Mouse (Mus musculus): ENCODE data around the gene Gipr. TPM values are rescaled to one million over a fixed set of nuclear protein-coding genes. Genes with fewer than 3 reads are reported as not detected.
A peak's percentile ranks its signal among the peaks of the same experiment; 100 is the strongest.

Gipr gene
- polyA plus RNA-seq (2012; rRNA removed) (0.05 and 0.16 TPM in 2 replicates), polyA plus RNA-seq (2014; fragmentation: Nextera tagmentation; extraction: Ambion mirVana) (0.10 TPM in 1 of 2 replicates, not detected in the other)

DNA sequence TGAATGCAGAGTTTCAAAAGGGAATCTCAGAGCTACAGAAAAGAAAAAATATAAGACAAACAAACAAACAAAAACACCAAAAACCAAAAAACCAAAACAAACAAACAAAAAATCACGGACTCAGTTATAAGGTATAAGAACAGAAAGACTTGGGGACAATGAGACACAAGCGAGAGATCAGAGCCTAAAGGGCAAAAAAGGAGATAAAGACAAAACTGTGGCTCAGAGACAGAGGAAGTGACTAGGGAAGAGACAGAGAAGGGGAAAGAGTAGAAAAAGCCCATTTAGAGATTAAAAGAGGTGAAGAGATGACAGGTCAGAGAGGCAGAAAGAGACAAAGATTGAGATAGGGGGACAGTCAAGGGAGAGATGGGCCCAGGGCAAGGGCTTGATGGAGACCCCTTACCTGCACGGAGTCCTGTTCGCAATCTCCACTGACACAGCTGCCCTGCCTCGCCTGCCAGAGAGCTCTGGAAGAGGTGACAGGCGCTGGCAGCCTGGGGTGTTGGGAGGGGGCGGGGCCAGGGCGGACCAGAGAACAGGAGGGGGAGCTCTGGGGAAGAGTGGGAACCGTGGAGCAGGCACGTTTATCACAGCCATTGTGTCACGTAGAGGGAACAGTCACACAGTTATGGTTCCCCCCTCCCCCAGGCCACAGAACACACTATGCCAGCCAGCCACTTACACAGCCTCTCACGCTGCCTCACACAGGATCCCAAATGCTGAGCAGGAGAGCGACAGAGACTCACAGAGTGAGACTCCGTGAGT is at the start of gene Gipr:
Gene Gipr, minus strand, starts transcription at position 472 of the 768 bp plus-strand sequence.
- no peak for TF ChIP-seq CTCF (IDR thresholded peaks at IDR 0.05; ENCODE audit: low read depth)
- ATAC-seq (ENCODE audit: insufficient read depth) (no peak), DNase-seq (ENCODE audit: low read depth in 3 of 3, low spot score in 3 of 3) (no peak)
- Histone ChIP-seq H3K9me3 (ENCODE audit: control insufficient read depth, low read length) (no peaks in the 10 kb centered on the region; the same call in 1 of the 2 replicates), H3K36me3 (replicated peaks; ENCODE audit: control insufficient read depth, insufficient read depth, low read depth) (no peaks in the 10 kb centered on the region), H3K4me2 (ENCODE audit: low read depth) (peak within 1 kb of the TSS; percentile 33), H3K4me1 (replicated peaks; ENCODE audit: control insufficient read depth in 2 of 2, insufficient read depth in 2 of 2, low read length in 1 of 2) (peaks cover 13 to 20% of the 10 kb centered on the region in 2 experiments), H3K4me3 (ENCODE audit: insufficient read depth in 1 of 2, low read depth in 2 of 2, low read length in 2 of 2) (no peak within 1 kb of the TSS), H3K27ac (no peak within 1 kb of the TSS), H3K9ac (replicated peaks) (no peak within 1 kb of the TSS), H3K27me3 (ENCODE audit: control insufficient read depth, insufficient read depth, low read length) (peaks cover 9% of the 10 kb centered on the region)
- 10% methylated on average over 14 of the region's 14 CpGs for WGBS (ENCODE audit: insufficient replicate concordance)

DNA sequence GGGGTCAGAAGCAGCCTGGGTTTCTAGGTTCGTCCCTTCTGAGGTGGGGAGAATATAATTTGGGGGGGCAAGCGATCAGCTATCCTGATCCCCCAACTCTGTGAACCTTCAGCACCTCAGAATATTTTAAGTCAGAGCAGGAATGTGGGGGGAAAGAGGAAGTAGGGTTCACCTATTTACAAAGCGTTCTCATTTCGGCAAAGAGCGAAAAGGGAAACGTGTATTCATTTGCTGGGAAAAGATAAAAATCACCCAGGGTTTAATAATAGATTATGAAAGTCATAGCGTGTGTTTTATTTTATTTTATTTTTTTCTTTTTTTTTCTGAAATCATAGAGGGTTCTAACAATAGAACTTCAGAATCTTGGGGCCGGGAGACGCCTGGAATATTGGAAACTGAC is 49.0 kb upstream of the Gipr start:
- H3K27me3 ChIP-seq (ENCODE audit: control insufficient read depth, insufficient read depth, low read length): peaks cover 37% of the 10 kb centered on the region
- no peak overlapping the region for H3K9ac ChIP-seq (replicated peaks)
- 30% methylated on average over 9 of the region's 9 CpGs for WGBS (ENCODE audit: insufficient replicate concordance)

DNA sequence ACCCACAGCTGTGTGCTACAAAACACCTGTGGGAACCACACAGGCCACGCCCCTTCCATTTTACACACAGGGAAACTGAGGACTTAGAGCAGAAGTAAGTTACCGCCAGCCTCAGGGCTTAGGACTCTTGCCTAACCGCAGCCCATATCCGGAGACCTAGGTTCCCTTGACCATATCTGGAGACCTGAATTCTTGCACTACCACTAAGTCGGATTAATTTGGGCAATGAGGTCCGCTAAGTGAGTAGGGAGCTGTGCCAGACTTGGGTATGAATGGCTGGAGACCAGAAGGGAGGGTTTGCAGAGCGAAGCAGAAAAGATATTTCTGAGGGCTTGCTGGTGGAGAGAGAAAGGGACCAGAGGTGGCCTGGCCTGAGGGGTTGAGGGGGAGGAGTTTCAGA is 48.4 kb upstream of the Gipr start:
- Histone ChIP-seq H3K4me1 (replicated peaks; ENCODE audit: control insufficient read depth in 2 of 2, insufficient read depth in 2 of 2, low read length in 1 of 2) (no peaks in the 10 kb centered on the region; a peak in 2 of 4 replicates), H3K9me3 (ENCODE audit: control insufficient read depth, low read length) (no peaks in the 10 kb centered on the region; the same call in 1 of the 2 replicates), H3K4me3 (ENCODE audit: insufficient read depth in 1 of 2, low read depth in 2 of 2, low read length in 2 of 2) (no peak overlapping the region), H3K27me3 (ENCODE audit: control insufficient read depth, insufficient read depth, low read length) (peaks cover 37% of the 10 kb centered on the region), H3K9ac (replicated peaks) (no peak overlapping the region), H3K27ac (no peak overlapping the region), H3K4me2 (ENCODE audit: low read depth) (no peak overlapping the region), H3K36me3 (replicated peaks; ENCODE audit: control insufficient read depth, insufficient read depth, low read depth) (no peaks in the 10 kb centered on the region)
- ATAC-seq (ENCODE audit: insufficient read depth) (no peak), DNase-seq (ENCODE audit: low read depth in 3 of 3, low spot score in 3 of 3) (no peak)
- 47% methylated on average over 7 of the region's 7 CpGs for WGBS (ENCODE audit: insufficient replicate concordance)
- TF ChIP-seq CTCF (IDR thresholded peaks at IDR 0.05; ENCODE audit: low read depth) (no peak), EP300 (IDR thresholded peaks at IDR 0.05; ENCODE audit: low read depth) (no peak)

More for the DNA sequence above, 49.0 kb upstream of the Gipr start:
- Histone ChIP-seq H3K4me1 (replicated peaks; ENCODE audit: control insufficient read depth in 2 of 2, insufficient read depth in 2 of 2, low read length in 1 of 2) (no peaks in the 10 kb centered on the region; a peak in 2 of 4 replicates), H3K27ac (no peak overlapping the region), H3K4me3 (ENCODE audit: insufficient read depth in 1 of 2, low read depth in 2 of 2, low read length in 2 of 2) (no peak overlapping the region), H3K4me2 (ENCODE audit: low read depth) (no peak overlapping the region), H3K36me3 (replicated peaks; ENCODE audit: control insufficient read depth, insufficient read depth, low read depth) (no peaks in the 10 kb centered on the region), H3K9me3 (ENCODE audit: control insufficient read depth, low read length) (no peaks in the 10 kb centered on the region; the same call in 1 of the 2 replicates)
- TF ChIP-seq CTCF (IDR thresholded peaks at IDR 0.05; ENCODE audit: low read depth): no peak
- no peak for TF ChIP-seq EP300 (IDR thresholded peaks at IDR 0.05; ENCODE audit: low read depth)
- DNase-seq (ENCODE audit: low read depth in 3 of 3, low spot score in 3 of 3): no peak
- ATAC-seq (ENCODE audit: insufficient read depth): no peak

DNA sequence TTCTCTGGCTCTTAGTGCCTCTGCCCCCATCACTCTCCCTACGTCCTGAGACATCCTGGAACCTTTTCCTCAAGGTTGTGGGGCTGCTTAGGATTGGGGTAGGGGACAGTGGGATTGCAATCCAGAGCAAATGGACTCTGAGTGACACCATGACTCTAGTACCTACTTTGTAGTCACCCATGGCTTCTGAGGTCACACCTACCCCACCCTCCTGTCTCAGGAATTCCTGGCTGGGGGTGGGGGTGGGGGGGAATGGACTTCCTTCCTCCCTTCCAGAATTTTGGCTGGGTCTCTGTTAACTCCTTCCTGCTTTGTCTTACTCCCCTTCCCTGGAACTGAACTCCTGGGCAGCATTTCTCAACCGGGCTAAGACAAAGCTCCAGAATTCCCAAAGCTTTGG is 47.5 kb upstream of the Gipr start:
- Histone ChIP-seq H3K4me3 (ENCODE audit: insufficient read depth in 1 of 2, low read depth in 2 of 2, low read length in 2 of 2) (no peak overlapping the region), H3K36me3 (replicated peaks; ENCODE audit: control insufficient read depth, insufficient read depth, low read depth) (no peaks in the 10 kb centered on the region), H3K27me3 (ENCODE audit: control insufficient read depth, insufficient read depth, low read length) (peaks cover 37% of the 10 kb centered on the region), H3K9ac (replicated peaks) (no peak overlapping the region), H3K4me2 (ENCODE audit: low read depth) (no peak overlapping the region), H3K27ac (no peak overlapping the region), H3K4me1 (replicated peaks; ENCODE audit: control insufficient read depth in 2 of 2, insufficient read depth in 2 of 2, low read length in 1 of 2) (no peaks in the 10 kb centered on the region; a peak in 2 of 4 replicates), H3K9me3 (ENCODE audit: control insufficient read depth, low read length) (no peaks in the 10 kb centered on the region; the same call in 1 of the 2 replicates)
- WGBS (ENCODE audit: insufficient replicate concordance): 45% methylated on average over 2 of the region's 2 CpGs
- no peak for TF ChIP-seq EP300 (IDR thresholded peaks at IDR 0.05; ENCODE audit: low read depth)
- no peak for TF ChIP-seq CTCF (IDR thresholded peaks at IDR 0.05; ENCODE audit: low read depth)
- ATAC-seq (ENCODE audit: insufficient read depth) (no peak), DNase-seq (ENCODE audit: low read depth in 3 of 3, low spot score in 3 of 3) (no peak)

DNA sequence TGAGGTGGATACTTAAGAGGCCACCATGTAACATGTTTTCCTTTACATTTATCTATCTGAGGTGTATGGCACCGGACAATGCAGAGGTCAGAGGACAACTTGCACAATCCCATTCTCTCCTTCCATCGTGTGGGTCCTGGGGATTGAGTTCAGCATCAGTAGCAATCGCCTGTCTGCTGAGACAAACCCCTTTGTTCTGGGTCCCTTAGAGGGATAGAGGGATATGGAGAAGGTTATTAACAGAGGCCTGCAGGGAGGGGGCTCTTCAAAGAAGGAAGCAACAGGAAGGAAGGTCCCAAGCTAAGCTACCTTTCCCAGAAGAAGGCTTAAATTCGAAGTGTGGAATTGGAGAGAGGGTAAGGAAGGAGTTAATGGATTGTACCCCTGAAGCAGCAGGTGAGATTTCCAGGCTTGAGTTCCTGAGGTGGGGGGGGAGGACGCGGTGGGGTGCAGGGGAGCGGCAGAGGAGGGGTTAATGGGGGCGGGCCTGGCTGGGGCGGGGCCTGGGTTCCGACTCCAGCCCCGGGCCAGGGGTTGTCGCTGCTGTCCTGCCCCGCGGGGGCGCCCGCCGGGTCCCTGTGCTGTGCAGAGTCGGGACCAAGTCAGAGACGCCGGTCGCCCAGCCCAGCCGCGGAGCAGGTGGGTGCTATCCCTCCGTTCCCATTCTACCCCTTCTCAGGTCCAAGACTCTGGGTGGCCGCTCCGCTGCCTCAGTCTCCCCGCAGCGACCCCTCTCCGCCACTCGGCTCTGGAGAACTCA is 46.2 kb upstream of the Gipr start, which contains the start of gene Gpr4:
Gene Gpr4, plus strand, starts transcription at position 543 of the 760 bp plus-strand sequence.
- DNase-seq (ENCODE audit: low read depth in 3 of 3, low spot score in 3 of 3): no peak
- H3K4me3 ChIP-seq (ENCODE audit: insufficient read depth in 1 of 2, low read depth in 2 of 2, low read length in 2 of 2): peak within 1 kb of the TSS; percentile 26 to 34; a peak in 3 of 4 replicates
- H3K27me3 ChIP-seq (ENCODE audit: control insufficient read depth, insufficient read depth, low read length): peaks cover 37% of the 10 kb centered on the region
- ATAC-seq (ENCODE audit: insufficient read depth): no peak
- H3K27ac ChIP-seq: no peak within 1 kb of the TSS
- TF ChIP-seq EP300 (IDR thresholded peaks at IDR 0.05; ENCODE audit: low read depth) (no peak), CTCF (IDR thresholded peaks at IDR 0.05; ENCODE audit: low read depth) (no peak)
- H3K36me3 ChIP-seq (replicated peaks; ENCODE audit: control insufficient read depth, insufficient read depth, low read depth): no peaks in the 10 kb centered on the region
- H3K9ac ChIP-seq (replicated peaks): peak within 1 kb of the TSS; percentile 18; the same call in 1 of the 2 replicates
- peak within 1 kb of the TSS; percentile 53 for H3K4me2 ChIP-seq (ENCODE audit: low read depth)
- no peaks in the 10 kb centered on the region; the same call in 1 of the 2 replicates for H3K9me3 ChIP-seq (ENCODE audit: control insufficient read depth, low read length)
- WGBS (ENCODE audit: insufficient replicate concordance): 4% methylated on average over 29 of the region's 30 CpGs
- H3K4me1 ChIP-seq (replicated peaks; ENCODE audit: control insufficient read depth in 2 of 2, insufficient read depth in 2 of 2, low read length in 1 of 2): no peaks in the 10 kb centered on the region; a peak in 1 of 4 replicates

Measured in liver, embryonic 14.5 days (tissue).